Mouse (Mus musculus) spleen, adult 18-20 months (tissue): Measurements from ENCODE around the gene Ankrd33b.
A peak's percentile ranks its signal among the peaks of the same experiment; 100 is the strongest.

Source experiments
- DNase-seq, 2 experiments: peaks; one replicate each; pipeline ENCODE4 v3.0.0; 2022; ENCODE audit warnings: mixed read lengths in 2 of 2

Ankrd33b gene

GRCm38 (mm10) chr15:31367481-31368200, at the start of gene Ankrd33b:
Gene Ankrd33b, minus strand, starts transcription at chr15:31367726.
- DNase-seq, result peak; percentile 55 to 64

- no peak for DNase-seq
Observed at GRCm38 (mm10) chr15:31415181-31415580, 47.7 kb upstream of the Ankrd33b start.

GRCm38 (mm10) chr15:31414179-31414898, 46.8 kb upstream of the Ankrd33b start:
- DNase-seq, result no peak

GRCm38 (mm10) chr15:31413662-31414061, 46.1 kb upstream of the Ankrd33b start:
- no peak for DNase-seq

GRCm38 (mm10) chr15:31412933-31413332, 45.4 kb upstream of the Ankrd33b start:
- no peak for DNase-seq

- DNase-seq, result no peak
Observed at GRCm38 (mm10) chr15:31412436-31412835, 44.9 kb upstream of the Ankrd33b start.

GRCm38 (mm10) chr15:31407490-31407889, 40.0 kb upstream of the Ankrd33b start:
- no peak for DNase-seq

GRCm38 (mm10) chr15:31406881-31407280, 39.4 kb upstream of the Ankrd33b start:
- no peak for DNase-seq

- DNase-seq, result no peak
Observed at GRCm38 (mm10) chr15:31404346-31404745, 36.8 kb upstream of the Ankrd33b start.

GRCm38 (mm10) chr15:31402200-31402892, 34.8 kb upstream of the Ankrd33b start:
- no peak for DNase-seq

GRCm38 (mm10) chr15:31400974-31401373, 33.4 kb upstream of the Ankrd33b start:
- no peak for DNase-seq

GRCm38 (mm10) chr15:31398769-31399168, 31.2 kb upstream of the Ankrd33b start:
- DNase-seq, result no peak

- no peak for DNase-seq
Observed at GRCm38 (mm10) chr15:31397379-31397778, 29.9 kb upstream of the Ankrd33b start.

- DNase-seq, result no peak
Observed at GRCm38 (mm10) chr15:31396755-31397154, 29.2 kb upstream of the Ankrd33b start.

GRCm38 (mm10) chr15:31395986-31396385, 28.5 kb upstream of the Ankrd33b start:
- no peak for DNase-seq

GRCm38 (mm10) chr15:31393402-31393801, 25.9 kb upstream of the Ankrd33b start:
- no peak for DNase-seq

- no peak for DNase-seq
Observed at GRCm38 (mm10) chr15:31392705-31393104, 25.2 kb upstream of the Ankrd33b start.

- no peak for DNase-seq
Observed at GRCm38 (mm10) chr15:31392135-31392534, 24.6 kb upstream of the Ankrd33b start.

- DNase-seq, result no peak
Observed at GRCm38 (mm10) chr15:31381936-31382468, 14.5 kb upstream of the Ankrd33b start.

GRCm38 (mm10) chr15:31379471-31379870, 11.9 kb upstream of the Ankrd33b start:
- no peak for DNase-seq

- DNase-seq, result no peak
Observed at GRCm38 (mm10) chr15:31375212-31375611, 7.7 kb upstream of the Ankrd33b start.

GRCm38 (mm10) chr15:31369125-31369612, 1.6 kb upstream of the Ankrd33b start:
- peak; percentile 23 to 38 for DNase-seq

GRCm38 (mm10) chr15:31368556-31368955, 1.0 kb upstream of the Ankrd33b start:
- DNase-seq, result no peak
